Mouse (Mus musculus) kidney, postnatal 10 days (tissue): ENCODE results near the gene Rad23b.
A peak's percentile ranks its signal among the peaks of the same experiment; 100 is the strongest.
"Not testable (repeated sequence)": the region's sequence is repeated elsewhere in the genome, so short reads cannot be mapped to it uniquely, and the experiment has no call there.

Source experiments
- DNase-seq: peaks from one replicate; pipeline ENCODE4 v3.0.0; 2021; ENCODE audit warnings: mixed read lengths

The Rad23b gene

DNA sequence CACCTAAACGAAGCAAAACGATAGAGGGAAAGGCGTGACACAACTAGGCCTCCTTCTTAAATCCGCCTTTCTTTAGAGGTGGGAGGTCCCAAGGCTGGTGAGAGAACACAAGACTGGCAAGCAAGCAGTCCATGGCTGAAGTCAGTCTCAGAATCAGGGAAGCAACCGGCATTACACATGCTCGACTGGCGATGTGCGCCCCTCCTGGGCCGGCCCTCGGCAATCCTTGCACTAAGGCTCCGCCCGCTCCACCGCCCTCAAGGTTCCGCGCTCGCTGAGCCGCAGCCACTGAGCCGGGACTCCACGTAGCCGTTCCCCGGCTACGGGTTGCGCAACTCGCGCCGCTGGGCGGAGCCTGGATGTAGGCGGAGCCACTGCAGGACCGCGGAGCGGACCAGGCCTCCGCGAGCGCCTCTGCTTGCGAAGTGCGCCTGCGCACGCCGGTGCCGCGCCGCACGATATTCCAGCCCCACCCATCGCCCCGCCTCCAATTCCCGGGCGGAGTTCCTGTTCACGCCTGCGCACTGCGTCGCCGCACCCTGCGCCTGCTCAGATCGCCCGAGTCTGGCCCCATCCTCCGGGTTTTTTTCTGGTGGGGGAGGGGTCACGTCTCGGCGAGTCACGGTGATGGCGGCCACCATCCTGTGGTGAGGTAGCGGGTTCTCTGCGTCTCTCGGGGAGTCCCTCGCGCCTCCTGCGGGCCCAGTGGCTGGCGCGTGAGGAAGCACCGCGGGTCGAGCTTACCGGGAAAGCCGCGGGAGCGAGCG lies at the start of gene Rad23b:
Rad23b (plus strand) TSS at position 592 of the 767 bp plus-strand sequence.
- DNase-seq = peak; percentile 100

DNA sequence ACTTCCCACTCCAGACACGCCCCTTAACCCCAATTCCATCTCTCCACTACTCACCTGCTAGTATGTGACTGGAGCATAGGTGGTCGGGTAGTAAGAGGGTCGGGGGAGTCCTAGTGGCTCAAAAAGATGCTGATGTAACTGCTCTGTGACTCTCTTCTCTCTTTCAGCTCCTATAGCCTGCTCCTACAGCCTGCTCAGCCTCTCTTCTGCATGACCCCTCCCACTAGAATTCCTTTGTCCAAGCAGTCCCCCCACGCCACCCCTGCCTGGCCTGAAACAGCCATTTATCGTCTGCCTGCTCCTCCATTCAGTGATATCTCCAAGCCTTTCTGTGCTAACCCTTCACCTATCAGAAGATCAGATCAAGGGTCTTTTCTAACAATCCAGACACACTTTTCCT lies 45.7 kb upstream of the Rad23b start:
- no peak for DNase-seq

GRCm38 (mm10) chr4:55306636-55307035 lies 43.2 kb upstream of the Rad23b start:
- DNase-seq = no peak

GRCm38 (mm10) chr4:55316726-55317125 lies 33.1 kb upstream of the Rad23b start:
- no peak for DNase-seq

DNA sequence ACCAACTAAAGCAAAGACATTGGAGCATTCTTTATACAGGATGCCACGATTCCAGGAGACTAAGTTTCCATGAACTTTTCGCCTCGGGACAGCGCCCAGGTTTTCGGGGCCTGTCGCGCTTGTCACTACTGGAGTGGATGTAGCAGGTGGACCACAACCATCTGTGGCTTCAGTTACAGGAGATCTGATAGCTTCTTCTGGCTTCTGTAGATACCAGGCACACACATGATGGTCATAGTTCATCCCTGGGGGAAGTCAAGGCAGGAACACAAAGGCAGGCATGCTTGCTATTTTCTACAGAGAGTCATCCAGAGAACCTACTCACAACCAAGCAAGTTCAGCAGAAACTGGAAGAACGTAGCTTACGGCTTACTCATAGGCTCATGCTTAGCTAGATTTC lies 31.5 kb upstream of the Rad23b start:
- not testable (repeated sequence) for DNase-seq

- DNase-seq = no peak
Observed at GRCm38 (mm10) chr4:55325786-55326518, 23.9 kb upstream of the Rad23b start.

- DNase-seq = no peak
Observed at GRCm38 (mm10) chr4:55327508-55327907, 22.3 kb upstream of the Rad23b start.

- DNase-seq = no peak
Observed at GRCm38 (mm10) chr4:55328471-55328870, 21.4 kb upstream of the Rad23b start.

- DNase-seq = not testable (repeated sequence)
Observed at GRCm38 (mm10) chr4:55328928-55329327, 20.9 kb upstream of the Rad23b start.

DNA sequence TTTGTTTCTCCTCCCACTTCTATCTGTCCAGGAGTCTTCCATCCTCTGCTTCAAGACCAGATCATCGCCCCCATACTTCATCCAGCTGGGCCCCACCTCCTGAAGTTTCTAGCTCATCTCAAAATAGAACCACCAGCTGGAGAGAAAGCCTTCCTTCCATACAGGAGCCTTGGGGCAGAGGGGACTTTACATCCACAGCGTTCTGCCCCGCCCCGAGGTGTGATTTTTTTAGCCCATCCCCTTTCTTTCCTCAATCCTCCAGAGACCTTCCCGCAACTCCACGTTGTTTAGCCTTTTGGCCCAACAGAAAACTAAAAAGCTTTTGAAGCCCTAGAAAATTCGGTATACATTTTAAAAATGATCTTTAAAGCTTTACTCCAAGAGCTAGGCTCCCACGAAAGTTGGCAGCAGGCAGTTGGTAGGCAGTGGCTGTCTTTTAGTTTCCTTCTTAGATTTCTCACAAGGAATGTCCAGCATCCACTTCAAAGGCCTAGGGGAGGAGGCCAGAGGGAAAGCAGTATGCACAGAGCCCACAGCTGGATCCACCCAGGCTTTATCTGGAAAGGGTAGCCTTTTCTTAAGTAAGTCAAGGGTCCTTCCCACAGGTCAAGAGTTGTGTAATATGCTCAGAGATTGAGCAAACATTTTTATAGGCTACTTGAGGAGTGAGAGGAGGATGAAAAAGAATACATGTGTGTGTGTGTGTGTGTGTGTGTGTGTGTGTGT lies 20.1 kb upstream of the Rad23b start:
- no peak for DNase-seq

GRCm38 (mm10) chr4:55335030-55335770 lies 14.6 kb upstream of the Rad23b start:
- DNase-seq = no peak

DNA sequence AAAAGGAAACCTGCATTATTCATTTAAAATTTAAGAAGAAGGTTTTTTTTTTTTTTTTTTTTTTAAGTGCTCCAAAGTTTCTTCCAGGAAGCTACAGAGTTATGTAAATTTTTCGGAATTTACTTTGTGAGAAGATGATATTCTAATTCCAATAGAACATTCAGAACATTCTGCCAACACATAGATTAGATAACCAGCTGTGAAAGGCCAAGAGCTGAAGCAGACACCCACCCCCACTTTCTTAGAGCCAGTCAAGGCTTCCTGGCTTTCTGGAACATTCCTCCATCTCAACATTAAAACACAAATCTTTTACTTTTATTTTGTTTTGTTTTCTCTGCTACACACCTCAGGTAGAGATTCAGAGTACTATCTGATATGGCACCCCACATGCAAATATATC lies 10.9 kb upstream of the Rad23b start:
- no peak for DNase-seq

DNA sequence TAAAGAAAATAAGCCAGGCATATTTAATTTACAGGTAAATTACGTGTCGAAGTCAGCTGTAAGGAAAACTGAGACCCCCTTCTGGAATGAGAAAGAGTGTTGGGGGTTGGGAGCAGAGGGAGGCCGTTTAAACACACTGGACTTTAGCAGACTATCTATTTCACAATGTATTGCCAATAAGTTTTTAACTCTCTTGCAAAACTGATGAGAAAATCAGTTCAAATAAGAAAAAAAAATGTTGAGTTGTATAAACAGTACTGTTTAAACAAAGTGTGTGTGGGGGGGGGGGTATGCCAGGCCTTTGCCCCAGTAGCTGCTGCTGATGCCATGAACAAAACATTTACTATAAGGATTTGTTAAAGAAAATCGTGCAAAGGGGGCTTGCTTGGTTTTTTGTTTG lies 10.5 kb upstream of the Rad23b start:
- no peak for DNase-seq

GRCm38 (mm10) chr4:55341797-55342196 lies 8.0 kb upstream of the Rad23b start:
- DNase-seq = no peak

GRCm38 (mm10) chr4:55342602-55343001 lies 7.2 kb upstream of the Rad23b start:
- no peak for DNase-seq

GRCm38 (mm10) chr4:55343287-55343686 lies 6.6 kb upstream of the Rad23b start:
- DNase-seq = no peak

GRCm38 (mm10) chr4:55348759-55349451 lies 938 bp upstream of the Rad23b start:
- DNase-seq = no peak

- DNase-seq = peak; percentile 75
Observed at GRCm38 (mm10) chr4:55350219-55350931, 532 bp downstream of the Rad23b start.

GRCm38 (mm10) chr4:55351037-55351436 lies 1.2 kb downstream of the Rad23b start:
- DNase-seq = no peak

DNA sequence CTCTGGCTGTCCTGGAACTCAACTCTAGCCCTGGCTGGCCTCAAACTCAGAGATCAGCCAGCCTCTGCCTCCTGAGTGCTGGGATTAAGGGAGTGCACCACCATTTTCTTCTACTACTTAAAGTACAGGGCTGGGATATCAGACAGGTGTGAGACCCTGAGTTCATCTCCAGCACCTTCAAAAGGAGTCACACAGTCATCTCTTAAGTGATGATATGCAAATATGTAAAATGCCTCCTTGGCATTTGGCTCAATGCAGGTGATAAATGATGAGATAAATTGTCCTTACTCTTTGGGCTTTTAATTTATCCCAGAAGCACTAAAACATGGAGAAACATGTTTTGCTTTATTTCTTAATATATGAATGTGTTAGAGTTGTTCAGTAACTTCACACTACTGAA lies 2.0 kb downstream of the Rad23b start:
- no peak for DNase-seq

DNA sequence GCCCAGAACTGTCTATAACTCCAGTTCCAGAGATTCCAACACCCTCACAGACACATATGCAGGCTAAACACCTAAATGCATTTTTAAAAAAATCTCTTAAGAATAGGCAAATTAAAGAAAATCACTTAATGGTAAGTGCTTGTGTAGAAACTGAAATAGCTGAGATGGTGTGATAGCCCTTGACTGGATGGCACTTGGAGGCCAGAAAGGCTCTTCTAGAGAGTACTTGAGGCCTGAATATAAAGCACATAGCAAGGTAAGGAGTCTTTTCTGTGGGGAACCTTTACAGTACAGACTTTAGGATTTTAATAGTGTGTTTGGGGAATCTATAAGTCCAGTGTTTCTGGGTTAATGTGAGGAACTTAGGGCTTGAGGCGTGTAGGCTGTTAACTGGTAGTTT lies 4.2 kb downstream of the Rad23b start:
- DNase-seq = no peak

DNA sequence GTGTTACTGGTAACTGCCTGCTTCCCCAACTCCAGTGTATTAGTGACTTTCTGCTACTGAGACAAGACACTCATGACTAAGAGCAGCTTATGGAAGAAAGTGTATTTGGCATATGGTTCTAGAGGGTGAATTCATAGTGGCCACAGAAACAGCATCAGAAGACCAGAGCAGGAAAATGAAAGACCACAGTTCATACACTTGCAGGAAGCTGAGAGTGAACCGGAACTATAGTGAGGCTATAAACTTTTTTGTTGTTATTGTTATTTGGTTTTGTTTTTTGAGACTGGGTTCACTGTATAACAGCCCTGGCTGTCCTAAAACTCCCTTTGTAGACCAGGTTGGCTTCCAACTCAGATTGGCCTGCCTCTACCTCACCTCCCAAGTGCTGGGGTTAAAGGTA lies 6.0 kb downstream of the Rad23b start:
- DNase-seq = no peak
